Mouse (Mus musculus) neutrophil, adult 5-6 weeks (primary cell): ENCODE results near the gene Vstm2a. TPM values are rescaled to one million over a fixed set of nuclear protein-coding genes. Genes with fewer than 3 reads are reported as not detected.

ENCODE experiments used
- ATAC-seq: fragments of 151-379, 151-347 bp; 2 replicates; pipeline ENCODE4 v1.8.0; 2017; ENCODE audit warnings: mild to moderate bottlenecking, moderate TSS enrichment; ENCODE audit not compliant: insufficient number of reproducible peaks, poor library complexity, low FRiP score, severe bottlenecking; ENCODE audit errors: extremely low read depth
- total RNA-seq: library from RNA; stranded (forward); fragments of 200-1000 nt; gene quantifications from 2 replicates; pipeline ENCODE4 v1.2.3, GENCODE M21; 2017

The Vstm2a gene
- total RNA-seq, result not detected in 2 replicates

GRCm38 (mm10) chr11:16257473-16257921, at the start of gene Vstm2a:
Gene Vstm2a, plus strand, starts transcription at chr11:16257724.
- no peak for ATAC-seq

- ATAC-seq, result no peak
Observed at GRCm38 (mm10) chr11:16257011-16257410, 513 bp upstream of the Vstm2a start.

- no peak for ATAC-seq
Observed at GRCm38 (mm10) chr11:16258300-16258699, 776 bp downstream of the Vstm2a start.

GRCm38 (mm10) chr11:16259876-16260275, 2.4 kb downstream of the Vstm2a start:
- no peak for ATAC-seq

- ATAC-seq, result no peak
Observed at GRCm38 (mm10) chr11:16260764-16261578, 3.4 kb downstream of the Vstm2a start.

- ATAC-seq, result no peak
Observed at GRCm38 (mm10) chr11:16268396-16268795, 10.9 kb downstream of the Vstm2a start.

GRCm38 (mm10) chr11:16290381-16290780, 32.9 kb downstream of the Vstm2a start:
- ATAC-seq, result no peak

- no peak for ATAC-seq
Observed at GRCm38 (mm10) chr11:16292960-16293359, 35.4 kb downstream of the Vstm2a start.

- ATAC-seq, result no peak
Observed at GRCm38 (mm10) chr11:16296521-16296920, 39.0 kb downstream of the Vstm2a start.

GRCm38 (mm10) chr11:16299492-16299891, 42.0 kb downstream of the Vstm2a start:
- ATAC-seq, result no peak

GRCm38 (mm10) chr11:16299960-16300359, 42.4 kb downstream of the Vstm2a start:
- no peak for ATAC-seq

GRCm38 (mm10) chr11:16300709-16301108, 43.2 kb downstream of the Vstm2a start:
- no peak for ATAC-seq

GRCm38 (mm10) chr11:16315097-16315496, 57.6 kb downstream of the Vstm2a start:
- no peak for ATAC-seq

GRCm38 (mm10) chr11:16345179-16345578, 87.7 kb downstream of the Vstm2a start:
- no peak for ATAC-seq

- no peak for ATAC-seq
Observed at GRCm38 (mm10) chr11:16345676-16346075, 88.2 kb downstream of the Vstm2a start.

GRCm38 (mm10) chr11:16351915-16352314, 94.4 kb downstream of the Vstm2a start:
- ATAC-seq, result no peak

- ATAC-seq, result no peak
Observed at GRCm38 (mm10) chr11:16354356-16354755, 96.8 kb downstream of the Vstm2a start.

GRCm38 (mm10) chr11:16366852-16367587, 109.5 kb downstream of the Vstm2a start:
- no peak for ATAC-seq

- no peak for ATAC-seq
Observed at GRCm38 (mm10) chr11:16403627-16404026, 146.1 kb downstream of the Vstm2a start.

- no peak for ATAC-seq
Observed at GRCm38 (mm10) chr11:16411736-16412135, 154.2 kb downstream of the Vstm2a start.
